Mouse (Mus musculus) G1E-ER4 (cell line): Measurements from ENCODE around the gene Sun2. TPM values are rescaled to one million over a fixed set of nuclear protein-coding genes. Genes with fewer than 3 reads are reported as not detected.

Experiments used
- GATA1 ChIP-seq: IDR thresholded peaks from one replicate; pipeline ENCODE4 v1.8.0; 2012; ENCODE audit warnings: low read length, inconsistent platforms
- polyA plus RNA-seq: library from polyadenylated mRNA; stranded (reverse); fragments of >175 nt; gene quantifications from 2 replicates; pipeline ENCODE4 v1.2.3, GENCODE M21; 2012

Sun2 gene
- polyA plus RNA-seq, 1 experiment = 33.4 TPM

DNA sequence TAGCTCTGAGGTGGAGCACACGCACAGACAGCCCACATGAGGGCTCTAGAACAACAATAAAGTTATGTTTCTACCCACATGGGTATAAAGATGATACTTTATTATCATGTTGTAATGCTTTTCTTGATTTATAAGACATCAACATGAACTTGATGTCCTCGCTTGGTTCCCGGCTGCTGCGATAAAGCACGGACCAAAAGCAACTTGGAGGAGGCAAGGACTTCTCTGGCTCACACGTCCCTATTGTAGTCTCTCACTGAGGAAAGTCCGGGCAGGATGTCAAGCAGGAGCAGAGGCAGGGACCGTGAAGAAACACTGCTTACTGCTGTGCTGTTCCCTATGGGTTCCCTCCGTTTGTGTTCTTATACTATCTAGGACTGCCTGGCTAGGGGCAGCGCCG is 1.7 kb upstream of the Sun2 start:
- TF ChIP-seq GATA1 = no peak

DNA sequence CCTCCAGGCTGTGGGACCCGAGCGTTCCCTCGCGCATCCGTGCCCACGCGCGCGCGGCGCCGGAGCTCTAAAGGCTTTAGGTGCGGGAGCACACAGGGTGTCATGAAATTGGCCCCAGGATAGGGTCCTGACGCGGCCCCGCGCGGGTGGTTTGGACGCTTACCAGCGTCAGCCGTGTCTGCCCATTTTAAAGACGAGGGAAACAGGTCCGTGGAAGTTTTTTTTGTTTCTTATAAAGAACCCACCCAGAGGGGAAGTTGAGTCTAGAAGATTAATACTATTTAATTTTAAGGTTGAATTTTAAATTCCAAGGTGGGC is 329 bp upstream of the Sun2 start:
- no peak for TF ChIP-seq GATA1

DNA sequence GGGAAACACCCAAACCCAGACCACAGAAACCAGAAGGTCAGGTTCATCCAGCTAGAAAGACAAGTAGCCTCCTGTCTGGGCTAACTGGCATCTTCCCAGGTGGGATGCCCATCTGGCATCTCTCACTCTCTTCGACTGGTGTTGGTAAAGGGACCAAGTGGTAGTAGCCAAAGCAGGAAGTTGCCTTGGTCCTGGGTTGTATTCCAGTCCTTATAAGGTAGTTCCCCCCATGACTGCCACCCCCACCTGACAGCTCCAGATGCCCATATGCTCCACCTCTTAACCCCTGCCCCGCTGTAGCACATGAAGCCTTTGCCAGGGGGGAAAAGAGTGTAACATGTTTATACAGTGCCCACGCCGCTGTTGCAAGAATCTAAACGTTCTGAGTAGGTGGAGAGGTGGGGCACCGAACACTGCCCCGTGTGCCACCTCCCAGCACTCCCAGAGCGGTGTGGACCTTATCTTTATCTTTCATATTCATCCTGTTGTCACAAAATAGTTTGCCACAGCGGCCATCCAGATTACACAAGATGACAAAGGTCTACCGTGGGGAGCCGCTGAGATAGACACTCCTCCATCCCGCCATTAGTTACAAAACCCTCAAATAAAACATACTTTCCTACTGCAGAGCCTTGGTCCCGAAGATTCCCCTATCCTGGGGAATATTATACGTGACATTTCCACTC is 1.0 kb downstream of the Sun2 start:
- TF ChIP-seq GATA1 = no peak

DNA sequence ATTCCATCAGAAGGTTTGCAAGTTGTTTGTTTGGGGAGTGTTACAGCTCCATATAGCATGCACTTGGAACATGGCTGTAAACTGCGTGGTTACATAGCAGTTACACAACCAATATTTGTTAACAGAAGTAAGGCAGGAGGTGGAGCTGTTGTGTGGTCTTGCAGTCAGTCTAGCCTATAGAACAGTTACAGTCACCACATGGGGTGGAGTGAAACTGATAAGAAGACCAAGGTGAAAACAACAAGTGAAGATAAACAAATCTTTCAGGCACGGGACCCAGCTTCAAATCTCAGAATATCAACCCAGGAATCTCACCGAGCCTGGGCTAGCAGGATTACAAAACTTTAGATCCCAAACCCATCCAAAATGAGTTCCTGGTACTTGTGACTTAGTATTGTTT is 1.6 kb downstream of the Sun2 start:
- TF ChIP-seq GATA1 = no peak

DNA sequence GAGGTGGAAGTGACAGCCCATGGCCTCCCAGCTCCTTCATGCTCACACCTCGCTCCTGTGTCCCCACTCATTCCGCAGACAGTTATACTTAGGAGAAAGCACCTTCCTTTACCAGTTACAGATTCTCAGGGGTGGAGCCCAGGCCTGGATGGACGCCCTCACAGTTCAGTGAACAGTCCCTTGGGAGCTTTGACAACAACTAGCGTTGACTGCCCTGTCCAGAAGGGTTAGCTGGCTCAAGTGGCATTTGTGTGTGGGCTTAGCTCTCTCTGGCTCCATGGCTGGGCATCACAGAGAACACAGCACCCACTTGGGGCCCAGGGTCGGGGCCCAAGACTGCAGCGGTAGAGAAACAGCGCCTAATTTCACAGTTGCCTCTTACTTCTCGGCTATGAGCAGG is 8.0 kb downstream of the Sun2 start:
- TF ChIP-seq GATA1 = no peak

DNA sequence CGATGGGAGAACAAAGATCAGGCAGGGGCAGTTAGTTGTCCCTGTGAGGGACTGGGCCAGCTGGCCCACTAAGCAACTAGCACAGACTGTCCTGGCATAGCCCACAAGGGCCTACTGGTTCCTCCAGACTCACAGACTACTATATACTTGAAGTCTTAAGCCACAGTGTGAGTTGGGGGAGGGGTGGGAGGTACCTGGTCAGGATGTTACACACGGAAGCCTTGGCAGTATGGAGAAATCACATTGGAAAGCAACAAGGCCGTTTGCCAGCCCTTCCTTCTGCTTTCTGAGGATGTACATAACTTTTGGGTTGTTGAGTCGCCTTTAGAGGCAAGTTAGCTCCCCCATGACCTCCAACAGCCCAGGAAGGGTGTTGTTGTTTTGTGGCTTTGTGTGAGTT is 8.7 kb downstream of the Sun2 start:
- TF ChIP-seq GATA1 = no peak

DNA sequence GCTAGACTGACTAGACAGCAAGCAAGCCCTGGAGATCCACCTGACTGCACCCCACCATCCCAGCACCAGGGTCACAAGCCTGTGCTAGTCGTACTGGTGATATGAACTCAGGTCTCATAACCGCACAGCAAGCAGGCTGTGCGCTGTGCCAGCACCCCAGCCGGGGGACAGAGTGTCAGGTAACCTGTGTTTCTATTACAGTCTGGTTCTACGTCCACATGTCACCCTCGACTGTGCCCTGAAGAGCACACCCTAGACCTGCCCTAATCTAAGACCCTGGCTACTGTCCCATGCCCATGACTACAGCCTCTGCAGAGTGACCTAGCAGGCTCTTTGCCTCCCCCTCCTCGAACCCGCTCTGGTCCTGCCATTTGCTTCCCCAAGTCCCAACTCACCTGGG is 9.1 kb downstream of the Sun2 start:
- no peak for TF ChIP-seq GATA1

DNA sequence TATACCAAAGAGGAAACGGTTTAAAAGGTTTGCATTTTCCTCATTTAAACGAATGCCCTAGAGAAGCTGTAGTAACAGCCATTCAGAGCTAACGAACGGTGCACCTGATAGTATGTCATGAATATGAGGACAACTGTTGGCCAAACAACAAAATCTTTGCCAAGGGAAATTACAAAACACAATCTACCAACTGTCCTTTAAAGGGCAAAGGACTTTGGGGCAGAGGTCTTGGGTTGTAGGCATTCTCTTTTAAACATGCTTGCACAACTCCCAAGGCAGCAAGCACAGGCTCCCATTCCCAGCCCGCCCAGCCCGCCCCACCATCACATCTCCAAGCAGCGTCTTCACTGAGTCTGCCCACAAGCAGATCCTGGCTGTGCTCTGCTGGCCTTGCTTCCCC is 10.8 kb downstream of the Sun2 start:
- no peak for TF ChIP-seq GATA1

DNA sequence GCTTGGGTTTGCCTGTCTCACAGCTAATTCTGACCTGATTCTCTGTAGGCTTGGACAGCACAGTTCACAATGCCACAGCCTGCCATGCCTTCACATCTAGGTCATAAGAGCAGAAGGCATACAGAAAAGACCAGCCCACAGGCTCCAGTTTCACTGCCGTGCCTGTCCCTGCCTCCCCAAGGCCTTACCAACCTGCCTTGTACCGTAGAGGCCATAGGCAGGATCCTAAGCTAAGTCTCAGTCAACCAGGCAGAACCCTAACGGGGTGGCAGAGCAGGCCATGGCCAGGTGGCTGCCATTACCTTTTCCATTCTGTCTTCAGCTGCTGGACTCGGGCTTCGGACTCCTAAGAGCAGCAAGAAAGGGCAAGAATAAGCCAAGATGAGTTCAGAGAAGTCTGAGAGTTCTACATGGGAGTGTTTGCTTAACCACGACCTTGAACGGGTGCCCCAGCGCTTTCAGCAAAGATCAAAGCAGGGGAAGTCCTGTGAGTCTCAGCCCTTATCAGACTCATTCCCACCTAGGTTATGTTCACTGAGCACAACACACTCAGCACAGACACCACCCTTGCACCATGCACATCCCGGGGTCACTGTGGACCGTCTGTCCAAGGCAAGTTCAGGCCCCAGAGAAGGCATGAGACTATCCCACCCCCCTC is 13.5 kb downstream of the Sun2 start:
- no peak for TF ChIP-seq GATA1

DNA sequence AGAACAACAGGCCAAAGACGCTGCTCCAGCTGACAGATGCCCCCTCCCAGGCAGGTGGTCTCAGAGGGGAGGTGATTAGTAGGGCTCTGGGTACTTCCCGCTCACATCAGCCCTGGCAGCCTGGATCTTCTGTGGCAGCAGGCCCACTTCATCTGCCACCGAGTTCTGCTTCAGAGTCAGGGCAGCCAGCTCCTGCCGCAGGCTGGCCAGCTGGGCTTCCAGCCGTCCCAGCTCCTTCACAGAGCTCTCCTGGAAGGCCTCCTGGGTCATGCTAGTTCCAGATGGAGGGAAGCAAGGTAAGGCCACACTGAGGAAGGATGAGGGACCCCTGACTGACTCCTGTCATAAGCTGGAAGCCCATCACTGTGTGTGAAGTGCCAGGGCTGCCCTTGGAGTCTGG is 14.0 kb downstream of the Sun2 start:
- TF ChIP-seq GATA1 = no peak

DNA sequence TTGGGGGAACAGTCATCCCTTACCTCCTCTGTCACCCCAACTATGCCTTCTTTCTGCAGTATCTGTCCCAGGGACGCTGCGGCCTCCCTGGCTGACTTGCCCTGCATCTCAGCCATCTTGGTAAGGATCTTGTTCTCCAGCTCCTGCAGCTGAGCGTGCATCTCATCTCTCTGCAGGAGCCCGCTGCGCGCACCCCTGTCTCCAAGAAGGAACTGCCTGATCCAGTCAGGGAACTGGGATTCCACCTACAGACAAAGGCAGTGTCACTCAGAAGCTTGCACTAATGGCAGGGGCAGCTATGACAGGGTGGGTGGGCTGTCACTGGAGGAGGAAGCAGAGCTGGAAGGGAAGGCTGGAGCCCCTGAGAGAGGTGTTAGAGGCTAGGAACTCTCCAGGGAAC is 14.5 kb downstream of the Sun2 start:
- no peak for TF ChIP-seq GATA1

DNA sequence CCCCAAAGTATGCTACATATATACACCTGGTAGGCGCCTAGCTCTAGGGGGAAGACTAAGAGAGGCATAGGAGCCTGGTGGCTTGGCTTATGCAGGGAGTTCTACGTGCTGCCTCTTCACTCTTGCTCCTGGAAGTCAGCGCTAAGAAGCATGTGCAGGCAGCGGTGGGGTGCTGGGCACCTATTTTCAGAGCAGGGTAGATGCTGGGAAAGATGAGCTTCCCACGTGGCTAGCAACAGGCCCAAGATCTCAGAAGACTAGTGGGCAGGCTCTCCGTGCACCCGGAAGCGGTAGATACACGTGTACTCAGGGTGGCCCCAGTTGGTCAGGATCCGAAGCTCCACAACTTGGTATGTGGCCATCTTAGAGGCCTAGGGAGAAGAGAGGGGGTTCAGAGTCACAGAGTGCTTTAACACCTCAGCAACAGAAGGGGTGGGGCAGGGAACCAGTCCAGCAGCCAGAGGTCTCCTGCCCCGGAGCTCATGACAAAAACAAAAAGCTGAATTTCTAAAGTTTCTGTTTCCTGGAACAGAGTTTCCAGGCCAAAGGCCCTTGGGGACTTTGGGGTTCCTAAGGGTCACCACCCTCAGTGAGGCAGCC is 17.0 kb downstream of the Sun2 start:
- no peak for TF ChIP-seq GATA1

DNA sequence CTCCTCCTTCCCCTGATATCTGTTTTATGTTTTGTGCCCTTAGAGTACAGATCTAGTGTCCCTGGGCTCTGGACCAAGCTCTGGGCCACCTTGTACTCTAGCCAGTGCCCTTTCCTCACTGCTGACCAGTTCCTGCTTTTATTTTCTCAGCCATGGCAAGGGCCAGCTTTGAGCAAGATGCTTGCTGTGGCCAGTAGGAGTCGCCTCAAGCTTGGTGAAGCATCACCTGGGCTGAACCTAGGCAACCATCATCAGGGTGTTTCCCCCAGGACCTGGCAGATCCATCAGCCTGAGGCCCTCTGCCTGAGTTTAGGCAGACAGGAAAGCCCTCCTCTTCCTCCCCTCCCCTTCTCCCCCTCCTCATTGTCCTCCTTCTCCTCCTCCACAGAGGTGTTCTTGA is 18.9 kb downstream of the Sun2 start:
- no peak for TF ChIP-seq GATA1

DNA sequence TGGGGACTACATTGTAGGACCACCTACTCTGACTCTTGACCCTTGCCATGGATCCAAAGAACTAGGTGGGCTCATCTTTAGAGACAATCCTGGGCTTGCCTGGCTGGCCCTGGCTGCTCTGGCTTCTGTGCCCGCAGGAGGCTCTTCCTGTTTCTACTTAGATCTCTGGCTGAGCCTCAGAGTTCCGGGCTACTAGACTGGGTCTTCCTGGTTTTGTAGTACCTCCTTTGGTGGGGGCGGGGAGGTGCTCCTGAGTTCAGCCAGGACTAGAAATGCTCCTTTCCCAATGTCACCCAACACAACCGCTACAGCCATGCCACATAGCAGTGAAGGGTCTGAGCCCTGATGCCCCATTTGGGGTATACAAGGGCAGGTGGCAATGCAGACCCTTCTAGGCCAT is 21.5 kb downstream of the Sun2 start:
- TF ChIP-seq GATA1 = no peak

DNA sequence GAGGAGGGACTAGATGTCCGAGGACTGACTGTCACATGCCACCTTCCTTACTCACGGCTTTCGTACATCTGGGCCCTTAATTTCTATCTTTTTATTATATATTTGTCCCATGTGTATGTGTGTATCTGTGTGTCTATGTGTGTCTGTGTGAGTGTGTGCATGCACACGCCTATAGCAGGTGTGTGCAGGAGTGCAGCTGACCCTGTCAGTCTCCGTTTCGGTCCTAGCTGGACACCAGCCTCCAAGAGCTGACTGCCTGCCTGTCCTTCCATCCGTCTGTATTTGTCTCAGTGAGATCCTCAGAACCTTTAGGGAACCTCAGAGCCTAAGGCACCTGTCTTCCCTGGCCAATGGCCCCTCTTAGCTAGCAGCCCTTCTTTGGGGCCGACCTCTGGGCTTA is 22.1 kb downstream of the Sun2 start:
- no peak for TF ChIP-seq GATA1

DNA sequence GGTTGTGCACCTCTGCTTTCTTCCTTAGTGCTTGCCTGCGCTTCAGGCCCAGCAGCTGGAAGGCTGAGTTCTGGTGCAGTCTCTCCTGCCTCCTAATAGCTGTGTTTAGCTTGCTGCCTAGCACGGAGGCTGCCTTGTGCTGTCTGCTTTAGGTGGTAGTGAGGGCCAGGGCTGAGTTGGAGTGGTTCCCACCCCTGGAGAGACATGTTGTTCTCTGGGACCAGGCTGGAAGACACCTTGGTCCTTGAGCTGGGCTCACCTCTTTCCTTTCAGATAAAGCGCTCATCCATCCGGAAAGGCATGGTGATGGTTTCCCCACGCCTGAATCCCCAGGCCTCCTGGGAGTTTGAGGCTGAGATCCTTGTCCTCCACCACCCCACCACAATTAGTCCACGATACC is 25.6 kb downstream of the Sun2 start:
- no peak for TF ChIP-seq GATA1

DNA sequence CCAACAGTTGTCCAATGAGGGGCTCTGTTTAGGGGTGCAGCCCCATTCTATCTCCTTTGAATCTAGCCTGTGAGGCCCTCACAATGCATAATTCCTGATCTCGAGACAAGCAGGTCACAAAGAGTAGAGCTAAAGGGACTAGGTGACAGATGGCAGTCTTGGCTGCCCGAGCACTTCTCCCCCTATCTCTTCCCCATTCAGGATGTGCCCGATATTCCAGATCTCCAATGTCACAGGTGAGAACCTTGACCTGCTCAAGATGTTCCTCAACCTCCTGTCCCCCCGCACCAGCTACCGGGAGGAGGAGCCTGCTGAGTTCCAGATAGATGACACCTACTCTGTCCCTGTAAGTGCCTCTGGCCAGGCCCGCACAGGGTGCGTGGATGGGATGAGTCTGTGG is 26.7 kb downstream of the Sun2 start:
- no peak for TF ChIP-seq GATA1
